Mouse (Mus musculus) E14TG2a.4 (cell line): ENCODE data around the gene Cacna1a.

Experiments used
- H3K27me3 ChIP-seq: 2 replicates; pipeline ENCODE4 v1.6.1; 2014; ENCODE audit warnings: low read length, control low read depth; ENCODE audit not compliant: insufficient read depth
- H3K36me3 ChIP-seq: 2 replicates; pipeline ENCODE4 v1.6.1; 2014; ENCODE audit warnings: low read length, control low read depth; ENCODE audit not compliant: insufficient read depth
- H3K4me1 ChIP-seq: replicated peaks from 2 replicates; pipeline ENCODE4 v1.6.1; 2014; ENCODE audit warnings: low read depth, low read length, control low read depth
- H3K4me3 ChIP-seq: replicated peaks from 2 replicates; pipeline ENCODE4 v1.5.1; 2014; ENCODE audit warnings: mild to moderate bottlenecking, low read length
- H3K9me3 ChIP-seq: 2 replicates; pipeline ENCODE4 v1.6.1; 2014; ENCODE audit warnings: low read length, control low read depth
- CTCF ChIP-seq: conservative IDR thresholded peaks from 2 replicates; pipeline ENCODE4 v1.5.1; 2014; ENCODE audit warnings: low read length
- NANOG ChIP-seq: IDR thresholded peaks from 2 replicates; pipeline ENCODE4 v1.6.1; 2014; ENCODE audit warnings: borderline replicate concordance, low read length, mixed read lengths
- POU5F1 ChIP-seq: IDR thresholded peaks from 2 replicates; pipeline ENCODE4 v1.6.1; 2014; ENCODE audit warnings: low read length, borderline replicate concordance

The Cacna1a gene

DNA sequence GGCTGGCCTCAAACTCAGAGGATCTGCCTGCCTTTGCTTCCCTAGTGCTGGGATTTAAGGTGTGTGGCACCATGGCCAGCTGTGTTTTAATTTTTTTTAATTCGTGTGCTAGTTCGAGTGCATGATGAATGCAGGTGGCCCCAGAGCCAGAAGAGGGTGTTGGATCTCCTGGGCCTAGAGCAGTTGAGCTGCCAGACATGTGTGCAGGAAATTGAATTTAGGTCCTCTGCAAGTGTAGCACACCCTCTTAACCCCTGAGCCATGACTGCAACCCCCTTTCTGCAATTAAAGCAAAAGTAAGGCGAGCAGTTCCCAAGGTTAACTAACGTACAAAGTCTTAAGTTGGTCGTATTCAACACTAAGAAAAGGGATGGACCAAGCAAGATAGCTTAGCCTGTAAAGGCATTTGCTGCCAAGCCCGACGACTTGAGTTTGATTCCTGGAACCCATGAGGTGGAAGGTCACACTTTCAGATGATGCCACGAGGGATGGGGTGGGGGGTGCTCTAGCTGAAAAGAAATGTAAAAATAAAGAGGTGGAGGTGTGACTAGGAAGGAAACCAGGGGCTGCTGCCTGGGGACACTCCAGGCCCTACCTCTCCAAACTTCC lies 249.8 kb downstream of the Cacna1a start:
- H3K4me1 ChIP-seq = peaks cover 81% of the 10 kb centered on the region
- H3K36me3 ChIP-seq = peaks cover 11% of the 10 kb centered on the region; the same call in 1 of the 2 replicates
- no peaks in the 10 kb centered on the region for H3K9me3 ChIP-seq
- H3K27me3 ChIP-seq = no peaks in the 10 kb centered on the region
- TF ChIP-seq POU5F1 = no peak
- TF ChIP-seq CTCF = no peak
- no peak for TF ChIP-seq NANOG
- H3K4me3 ChIP-seq = peak overlapping the region; percentile 82

- Histone ChIP-seq H3K4me3 (peak overlapping the region; percentile 82), H3K36me3 (peaks cover 11% of the 10 kb centered on the region; the same call in 1 of the 2 replicates), H3K4me1 (peaks cover 80% of the 10 kb centered on the region), H3K9me3 (no peaks in the 10 kb centered on the region), H3K27me3 (no peaks in the 10 kb centered on the region)
- no peak for TF ChIP-seq POU5F1
- no peak for TF ChIP-seq CTCF
- no peak for TF ChIP-seq NANOG
Observed at GRCm38 (mm10) chr8:84638555-84639161, 250.4 kb downstream of the Cacna1a start.

DNA sequence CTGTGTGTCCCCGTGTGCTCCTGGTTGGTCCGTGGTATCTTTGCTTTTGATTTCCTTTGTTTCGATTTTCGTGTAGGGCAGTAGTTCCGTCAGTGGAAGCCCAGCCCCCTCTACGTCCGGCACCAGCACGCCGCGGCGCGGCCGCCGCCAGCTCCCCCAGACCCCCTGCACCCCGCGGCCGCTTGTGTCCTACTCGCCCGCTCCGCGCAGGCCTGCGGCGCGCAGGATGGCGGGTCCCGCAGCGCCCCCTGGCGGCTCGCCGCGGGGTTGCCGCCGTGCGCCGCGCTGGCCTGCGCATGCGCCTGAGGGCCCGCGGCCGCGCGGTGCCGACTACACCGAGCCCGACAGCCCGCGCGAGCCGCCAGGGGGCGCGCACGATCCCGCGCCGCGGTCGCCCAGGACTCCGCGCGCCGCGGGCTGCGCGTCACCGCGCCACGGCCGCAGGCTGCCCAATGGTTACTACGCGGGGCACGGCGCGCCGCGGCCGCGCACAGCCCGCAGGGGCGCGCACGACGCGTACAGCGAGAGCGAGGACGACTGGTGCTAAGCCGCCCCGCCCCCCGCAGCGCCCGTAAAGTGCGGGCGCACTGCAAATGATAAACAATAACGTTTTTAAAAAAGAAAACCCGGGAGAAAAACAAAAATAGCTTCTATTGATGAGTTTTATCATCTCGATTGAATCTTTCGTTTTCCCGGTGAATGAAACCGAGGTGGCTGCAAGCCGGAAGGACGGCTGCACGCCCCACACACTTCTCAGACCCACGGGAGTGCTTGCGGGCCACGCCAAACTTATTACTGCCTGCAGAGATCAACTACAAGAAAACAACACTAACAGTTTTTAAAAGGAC lies 251.1 kb downstream of the Cacna1a start:
- Histone ChIP-seq H3K36me3 (peaks cover 11% of the 10 kb centered on the region; the same call in 1 of the 2 replicates), H3K4me3 (peak overlapping the region; percentile 82), H3K27me3 (no peaks in the 10 kb centered on the region), H3K9me3 (no peaks in the 10 kb centered on the region), H3K4me1 (peaks cover 77% of the 10 kb centered on the region)
- no peak for TF ChIP-seq POU5F1
- TF ChIP-seq CTCF = no peak
- TF ChIP-seq NANOG = no peak

DNA sequence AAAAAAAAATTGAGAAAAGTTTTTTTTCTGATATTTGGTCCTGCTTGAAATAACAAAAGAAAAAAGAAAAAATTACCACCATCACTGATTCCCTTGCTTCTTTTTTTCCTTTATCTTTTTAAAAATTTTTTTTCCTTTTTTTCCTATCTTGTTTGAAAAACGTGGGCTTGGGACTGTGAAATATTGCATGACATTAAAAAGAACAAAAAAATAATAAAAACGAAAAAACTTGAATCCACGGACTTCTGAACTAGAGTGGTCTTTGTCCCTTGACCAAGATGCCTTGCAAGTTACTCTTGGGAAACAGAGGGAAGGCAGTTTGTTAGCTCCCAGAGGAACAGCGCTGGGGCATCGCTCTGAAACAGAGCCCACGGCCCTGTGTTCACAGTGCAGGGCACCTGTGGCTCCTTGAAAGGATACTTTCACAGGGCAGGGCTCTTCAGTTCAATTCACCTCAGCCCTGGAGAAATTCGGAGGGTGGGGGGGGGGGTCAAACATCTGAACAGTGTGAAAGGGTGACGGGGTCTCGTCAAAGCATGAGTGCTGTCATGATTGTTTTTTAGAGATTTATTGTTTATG lies 251.9 kb downstream of the Cacna1a start:
- H3K27me3 ChIP-seq = no peaks in the 10 kb centered on the region
- peaks cover 74% of the 10 kb centered on the region for H3K4me1 ChIP-seq
- peaks cover 11% of the 10 kb centered on the region; the same call in 1 of the 2 replicates for H3K36me3 ChIP-seq
- no peaks in the 10 kb centered on the region for H3K9me3 ChIP-seq
- TF ChIP-seq CTCF (no peak), NANOG (no peak), POU5F1 (no peak)
- peak overlapping the region; percentile 79 for H3K4me3 ChIP-seq

- H3K36me3 ChIP-seq = peaks cover 10% of the 10 kb centered on the region; the same call in 1 of the 2 replicates
- H3K9me3 ChIP-seq = no peaks in the 10 kb centered on the region
- H3K27me3 ChIP-seq = no peaks in the 10 kb centered on the region
- TF ChIP-seq NANOG = no peak
- no peak for TF ChIP-seq POU5F1
- no peak for TF ChIP-seq CTCF
- H3K4me1 ChIP-seq = peaks cover 74% of the 10 kb centered on the region
- H3K4me3 ChIP-seq = no peak overlapping the region; the same call in 1 of the 2 replicates
Observed at GRCm38 (mm10) chr8:84640617-84641294, 252.5 kb downstream of the Cacna1a start.

DNA sequence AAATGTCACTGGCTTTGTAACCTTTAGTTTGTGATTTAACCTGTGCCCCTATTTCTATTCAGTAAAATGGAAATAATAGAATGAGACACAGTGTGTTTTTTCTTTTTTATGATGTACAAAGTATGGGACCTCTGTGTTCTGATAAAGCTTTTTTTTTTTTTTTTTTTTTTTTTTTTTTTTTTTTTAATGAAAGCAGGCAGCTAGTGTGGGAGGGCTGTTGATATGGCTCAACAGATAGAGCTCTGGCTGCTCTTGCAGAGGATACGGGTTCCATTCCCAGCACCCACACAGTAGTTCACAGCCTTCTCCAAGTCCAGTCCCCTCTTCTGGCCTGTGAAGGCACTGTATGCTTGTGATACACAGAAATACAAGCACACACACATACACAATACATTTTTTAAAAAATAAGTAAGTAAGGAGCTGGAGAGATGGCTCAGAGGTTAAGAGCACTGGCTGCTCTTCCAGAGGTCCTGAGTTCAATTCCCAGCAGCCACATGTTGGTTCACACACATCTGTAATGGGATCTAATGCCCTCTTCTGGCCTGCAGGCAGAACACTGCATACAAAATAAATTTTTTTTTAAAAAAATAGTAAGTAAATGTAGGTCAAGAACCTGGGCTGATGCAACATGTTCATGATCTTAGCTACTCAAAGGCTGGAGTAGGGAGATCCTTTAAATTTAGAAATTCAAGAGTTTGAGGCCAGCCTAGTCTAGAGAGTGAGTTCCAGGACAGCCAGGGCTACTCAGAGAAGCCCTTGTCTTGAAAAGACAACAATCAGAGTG lies 253.5 kb downstream of the Cacna1a start:
- Histone ChIP-seq H3K27me3 (no peaks in the 10 kb centered on the region), H3K4me3 (peak overlapping the region; percentile 48), H3K9me3 (no peaks in the 10 kb centered on the region), H3K4me1 (peaks cover 74% of the 10 kb centered on the region), H3K36me3 (0 out of 2 replicates have a peak, but pooled peaks cover 5% of the 10 kb centered on the region)
- TF ChIP-seq CTCF = no peak
- TF ChIP-seq NANOG = no peak
- no peak for TF ChIP-seq POU5F1

DNA sequence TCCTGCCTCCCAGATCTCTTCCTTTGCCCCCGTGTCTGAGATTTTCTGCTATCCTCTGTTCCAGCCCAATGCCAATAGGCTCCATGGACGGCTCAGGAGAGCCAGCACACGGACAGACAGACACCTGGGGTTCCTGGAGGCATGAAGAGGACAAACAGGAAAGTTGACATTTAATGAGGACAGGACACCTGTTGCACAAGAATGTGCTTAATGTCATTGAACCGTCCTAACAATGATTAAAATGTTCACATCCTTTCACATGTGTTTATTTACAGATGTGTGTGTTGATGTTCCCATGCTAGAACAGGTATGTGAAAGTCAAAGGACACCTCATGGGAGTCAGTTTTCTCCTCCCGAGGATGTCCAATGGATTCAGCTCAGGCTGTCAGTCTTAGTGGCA lies 254.8 kb downstream of the Cacna1a start:
- TF ChIP-seq POU5F1 (no peak), NANOG (no peak), CTCF (no peak)

More for the DNA sequence above, 254.8 kb downstream of the Cacna1a start:
- Histone ChIP-seq H3K4me1 (peaks cover 72% of the 10 kb centered on the region), H3K4me3 (peak overlapping the region; percentile 48), H3K36me3 (no peaks in the 10 kb centered on the region), H3K9me3 (no peaks in the 10 kb centered on the region), H3K27me3 (no peaks in the 10 kb centered on the region)
